Mouse (Mus musculus) left cerebral cortex, adult 8-10 months (tissue): ENCODE measurements at regions not wholly inside any gene's neighbourhood (a gene's known extent, or its start where the extent isn't known, plus 50 kb on each side); places are given as distances from the start of the nearest gene placed in this dataset.

Source experiments
- DNase-seq, 2 experiments: peaks; one replicate each; pipeline ENCODE4 v3.0.0; 2022; ENCODE audit warnings: low spot score in 2 of 2

GRCm38 (mm10) chr14:95241946-95242345 lies 639.1 kb upstream of the 4921530L21Rik start:
- DNase-seq: no peak

DNA sequence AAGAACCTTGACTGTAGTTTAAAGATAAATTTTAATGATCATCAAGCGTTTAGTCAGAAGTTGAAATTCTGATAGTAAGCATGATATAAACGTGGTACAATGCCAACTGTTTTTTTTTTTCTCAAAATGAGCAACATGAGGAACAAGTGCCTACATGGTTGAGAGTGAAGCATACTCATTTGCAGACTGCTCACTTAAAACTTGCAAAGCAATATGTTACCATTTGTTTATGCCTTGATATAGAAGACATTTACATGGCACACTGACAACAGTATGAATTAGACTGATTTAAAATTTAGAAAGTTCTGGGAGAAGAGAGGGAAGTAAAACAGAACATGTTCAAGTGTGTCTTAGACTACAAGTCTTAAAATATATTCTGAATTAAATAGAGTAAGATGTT lies 632.2 kb upstream of the 4921530L21Rik start:
- DNase-seq: no peak

DNA sequence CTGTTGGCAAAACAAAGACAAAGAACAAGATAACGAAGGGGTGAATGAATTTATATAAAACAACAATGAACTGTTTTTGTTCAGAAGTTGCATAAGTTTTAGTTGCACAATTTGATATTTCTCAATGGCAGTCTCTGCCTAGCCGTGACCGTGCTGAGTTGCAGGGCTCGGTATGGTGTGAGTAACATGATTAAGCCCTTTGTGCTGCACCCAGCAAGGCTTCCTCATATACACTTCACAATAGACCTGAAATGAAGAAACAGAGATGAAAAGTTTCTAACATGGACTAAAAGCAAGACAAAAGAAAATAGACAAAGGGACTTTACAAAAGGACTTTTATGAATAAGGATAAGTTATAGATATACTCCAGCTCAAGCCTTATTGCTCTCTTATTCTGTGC lies 624.9 kb upstream of the 4921530L21Rik start:
- DNase-seq: no peak

DNA sequence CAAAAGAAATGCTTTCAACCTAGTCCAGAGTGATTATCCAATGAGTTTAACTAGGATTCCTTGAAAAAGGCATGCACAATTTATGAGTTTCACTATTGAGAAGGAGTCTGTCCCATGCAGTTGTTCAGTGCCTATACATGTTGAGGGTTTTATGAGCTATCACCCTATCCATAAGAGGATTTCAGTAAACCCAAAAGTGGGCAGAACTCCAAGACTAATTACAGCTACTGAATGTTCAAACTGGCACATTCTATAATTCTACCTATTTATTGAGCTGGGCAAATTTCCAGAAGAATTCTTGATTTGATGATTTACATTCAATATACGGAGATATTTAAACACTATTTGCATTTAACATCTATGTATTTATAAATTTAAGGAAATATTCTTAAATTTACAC lies 599.6 kb upstream of the 4921530L21Rik start:
- no peak for DNase-seq

- no peak for DNase-seq
Observed at GRCm38 (mm10) chr14:95282016-95282415, 599.0 kb upstream of the 4921530L21Rik start.

DNA sequence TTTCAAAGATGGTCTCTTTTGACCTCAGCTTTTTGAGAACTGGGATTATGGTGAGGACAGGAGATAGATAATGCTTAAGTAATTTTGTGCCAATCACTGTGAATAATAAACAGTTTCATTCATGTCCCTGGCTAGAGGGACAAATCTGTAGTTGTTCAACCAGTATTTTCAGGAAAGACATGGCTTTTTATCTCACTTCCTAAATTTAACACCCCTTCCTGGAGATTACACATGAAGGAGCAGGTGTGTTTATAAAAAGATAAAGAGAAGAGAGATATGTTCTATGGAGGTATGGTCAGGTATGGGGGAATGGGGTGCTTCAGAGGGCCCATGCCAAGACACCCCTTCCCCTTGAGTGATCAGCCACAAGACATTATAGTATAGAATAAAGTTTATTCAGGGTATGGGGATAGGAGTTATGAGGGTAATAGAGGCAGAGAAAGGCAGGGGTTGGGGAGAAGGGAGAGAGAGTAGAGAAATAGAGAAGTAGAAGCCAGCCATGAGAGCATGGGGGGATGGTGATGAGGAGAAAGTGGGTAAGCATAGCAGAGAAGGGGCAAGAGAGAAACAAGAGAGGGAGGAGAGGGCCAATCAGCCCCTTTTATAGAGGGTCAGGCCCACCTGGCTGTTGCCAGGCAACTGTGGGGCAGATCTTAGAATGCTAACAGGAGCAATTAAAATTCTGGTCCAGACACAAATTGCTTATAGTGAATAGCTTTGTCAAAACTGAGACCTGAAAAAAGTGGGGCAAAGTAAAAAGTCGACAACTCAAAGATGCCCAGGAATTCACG lies 566.7 kb upstream of the 4921530L21Rik start:
- DNase-seq: no peak

DNA sequence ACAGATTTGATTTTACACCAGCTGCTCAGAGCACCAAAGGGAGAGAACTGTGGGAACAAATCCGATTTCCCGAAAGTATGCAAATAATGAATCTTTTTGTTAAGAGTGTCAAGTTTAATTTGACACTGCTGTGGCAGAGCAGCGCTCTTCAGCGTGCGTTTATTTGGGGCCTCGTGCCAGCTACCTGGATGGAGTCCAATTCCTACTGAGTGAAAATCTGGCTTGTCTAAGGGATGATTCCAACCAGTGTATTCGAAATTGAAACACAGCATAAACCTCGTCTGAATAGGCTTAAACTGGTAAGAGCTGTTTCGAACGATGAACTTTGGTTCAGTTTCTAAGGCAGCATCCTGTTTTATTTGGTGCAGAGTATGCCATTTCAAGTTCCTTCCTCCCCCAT lies 524.1 kb upstream of the 4921530L21Rik start:
- DNase-seq: peak; percentile 8 to 15
